Mouse (Mus musculus) erythroblast, embryonic 14.5 days (primary cell): ENCODE results near the gene Magoh. TPM values are rescaled to one million over a fixed set of nuclear protein-coding genes. Genes with fewer than 3 reads are reported as not detected.

ENCODE experiments used
- H3K27me3 ChIP-seq: 2 replicates; pipeline ENCODE4 v1.6.1; 2012; ENCODE audit warnings: inconsistent platforms; ENCODE audit not compliant: control insufficient read depth
- H3K36me3 ChIP-seq: 2 replicates; pipeline ENCODE4 v1.6.1; 2012; ENCODE audit warnings: mild to moderate bottlenecking, inconsistent platforms; ENCODE audit not compliant: control insufficient read depth
- H3K4me1 ChIP-seq: 2 replicates; pipeline ENCODE4 v1.6.1; 2012; ENCODE audit warnings: inconsistent platforms; ENCODE audit not compliant: control insufficient read depth
- H3K4me3 ChIP-seq: replicated peaks from 2 replicates; pipeline ENCODE3; 2012; ENCODE audit warnings: moderate library complexity, mild to moderate bottlenecking, inconsistent platforms
- H3K9me3 ChIP-seq: 2 replicates; pipeline ENCODE4 v1.6.1; 2012; ENCODE audit warnings: low read length, inconsistent platforms, mixed read lengths; ENCODE audit not compliant: control insufficient read depth
- GATA1 ChIP-seq: IDR thresholded peaks from 2 replicates; pipeline ENCODE4 v1.6.1; 2012; ENCODE audit warnings: low read length, inconsistent platforms, mixed read lengths
- TAL1 ChIP-seq: IDR thresholded peaks from 3 replicates; pipeline ENCODE4 v1.6.1; 2012; ENCODE audit warnings: low read length, inconsistent platforms, mixed read lengths
- polyA plus RNA-seq: library from polyadenylated mRNA; stranded (reverse); fragments of >175 nt; gene quantifications from 2 replicates; pipeline ENCODE4 v1.2.3, GENCODE M21; 2012

The Magoh gene
- polyA plus RNA-seq, 1 experiment = 0.84 TPM

GRCm38 (mm10) chr4:107906561-107906960 is 27.0 kb downstream of the Magoh start:
- Histone ChIP-seq H3K36me3 (peaks cover 81% of the 10 kb centered on the region), H3K4me1 (peaks cover 5% of the 10 kb centered on the region), H3K27me3 (no peaks in the 10 kb centered on the region), H3K4me3 (no peak overlapping the region), H3K9me3 (no peaks in the 10 kb centered on the region)
- no peak for TF ChIP-seq GATA1
- no peak for TF ChIP-seq TAL1

DNA sequence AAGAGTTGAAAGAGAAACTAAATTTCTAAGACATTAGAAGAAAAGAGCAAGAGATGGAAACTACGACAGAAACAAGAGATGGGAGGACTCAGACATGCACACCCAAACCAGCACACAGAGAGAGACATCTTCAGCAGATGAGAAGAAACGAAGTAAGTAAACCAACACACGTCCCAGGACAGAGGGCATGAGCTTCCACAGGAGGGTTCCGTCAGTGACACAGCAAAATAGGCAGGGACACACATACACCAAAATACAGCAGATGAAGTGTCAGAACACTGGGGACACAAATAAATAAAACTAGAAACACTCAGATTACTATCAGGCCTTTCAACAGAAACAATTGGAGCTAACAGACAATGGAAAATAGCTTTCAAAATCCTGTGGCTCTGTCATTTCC is 30.5 kb downstream of the Magoh start:
- Histone ChIP-seq H3K4me3 (no peak overlapping the region), H3K4me1 (no peaks in the 10 kb centered on the region), H3K27me3 (no peaks in the 10 kb centered on the region), H3K36me3 (peaks cover 79% of the 10 kb centered on the region), H3K9me3 (no peaks in the 10 kb centered on the region)
- no peak for TF ChIP-seq TAL1
- TF ChIP-seq GATA1 = no peak

- peaks cover 15% of the 10 kb centered on the region for H3K36me3 ChIP-seq
- no peaks in the 10 kb centered on the region for H3K9me3 ChIP-seq
- H3K4me3 ChIP-seq = no peak overlapping the region
- H3K27me3 ChIP-seq = no peaks in the 10 kb centered on the region
- TF ChIP-seq GATA1 = no peak
- TF ChIP-seq TAL1 = no peak
- peaks cover 44% of the 10 kb centered on the region for H3K4me1 ChIP-seq
Measured at GRCm38 (mm10) chr4:107920336-107920735, 40.8 kb downstream of the Magoh start.

- Histone ChIP-seq H3K4me3 (peak overlapping the region; percentile 82), H3K4me1 (peaks cover 44% of the 10 kb centered on the region), H3K36me3 (peaks cover 15% of the 10 kb centered on the region), H3K9me3 (no peaks in the 10 kb centered on the region), H3K27me3 (no peaks in the 10 kb centered on the region)
- no peak for TF ChIP-seq GATA1
- no peak for TF ChIP-seq TAL1
Measured at GRCm38 (mm10) chr4:107921152-107921695, 41.7 kb downstream of the Magoh start.

DNA sequence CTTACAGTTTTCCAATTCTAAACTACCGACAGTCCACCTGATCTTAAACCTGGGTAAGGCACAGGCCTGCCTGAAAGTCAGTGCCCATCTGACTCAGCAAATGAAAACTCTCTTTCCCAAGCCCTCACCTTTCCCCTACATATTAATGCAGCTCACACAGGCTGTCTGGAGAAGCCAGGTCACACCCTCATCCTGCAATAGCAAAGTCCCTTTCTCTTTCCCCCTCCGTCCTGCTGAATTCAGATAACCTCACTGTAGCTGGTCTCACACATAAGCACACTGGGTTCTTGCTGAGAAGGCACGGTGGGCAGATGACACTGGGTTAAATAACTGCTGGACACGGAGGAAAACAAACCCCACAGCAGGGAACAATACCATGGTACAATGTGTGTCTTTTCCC is 42.4 kb downstream of the Magoh start:
- H3K27me3 ChIP-seq = no peaks in the 10 kb centered on the region
- peaks cover 44% of the 10 kb centered on the region for H3K4me1 ChIP-seq
- TF ChIP-seq TAL1 (no peak), GATA1 (no peak)
- peaks cover 15% of the 10 kb centered on the region for H3K36me3 ChIP-seq
- H3K4me3 ChIP-seq = peak overlapping the region; percentile 82
- no peaks in the 10 kb centered on the region for H3K9me3 ChIP-seq

DNA sequence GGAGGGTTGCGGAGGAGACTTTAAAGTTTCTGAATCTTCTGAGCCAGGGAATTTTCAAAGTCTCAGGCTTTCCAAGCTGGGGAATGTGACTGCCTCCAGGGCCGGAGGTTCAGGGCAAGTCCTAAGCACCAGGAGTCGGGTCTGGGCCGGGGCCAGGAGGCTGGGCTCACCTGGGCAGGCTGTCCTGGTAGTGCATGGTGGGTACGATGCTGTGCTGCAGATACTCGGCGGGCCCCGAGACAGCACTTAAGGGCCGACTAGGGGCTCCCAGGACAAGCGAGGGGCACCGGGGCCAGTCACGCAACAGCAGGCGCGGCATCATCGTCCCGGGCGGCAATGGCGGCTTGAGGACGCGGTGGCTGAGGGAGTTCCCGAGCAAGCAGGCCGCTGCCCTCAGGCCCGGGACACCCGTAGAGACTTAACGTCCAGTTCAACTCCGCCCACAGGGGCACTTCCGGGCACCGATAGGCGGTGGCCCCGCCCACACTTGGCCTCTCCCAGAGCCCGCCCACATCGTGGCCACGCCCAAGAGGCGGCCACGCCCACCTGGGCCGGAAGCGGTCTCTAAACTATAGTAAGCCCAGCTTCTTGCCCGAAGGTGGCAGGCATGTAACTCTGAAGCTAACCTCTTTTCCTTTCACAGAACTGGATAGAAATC is 43.7 kb downstream of the Magoh start, which contains the start of gene Cpt2:
Gene Cpt2 (minus strand): TSS at position 466 of the 658 bp plus-strand sequence.
- peaks cover 12% of the 10 kb centered on the region for H3K36me3 ChIP-seq
- TF ChIP-seq GATA1 (no peak), TAL1 (no peak)
- H3K4me3 ChIP-seq = peak within 1 kb of the TSS; percentile 82
- no peaks in the 10 kb centered on the region for H3K27me3 ChIP-seq
- peaks cover 53% of the 10 kb centered on the region for H3K4me1 ChIP-seq
- no peaks in the 10 kb centered on the region for H3K9me3 ChIP-seq

DNA sequence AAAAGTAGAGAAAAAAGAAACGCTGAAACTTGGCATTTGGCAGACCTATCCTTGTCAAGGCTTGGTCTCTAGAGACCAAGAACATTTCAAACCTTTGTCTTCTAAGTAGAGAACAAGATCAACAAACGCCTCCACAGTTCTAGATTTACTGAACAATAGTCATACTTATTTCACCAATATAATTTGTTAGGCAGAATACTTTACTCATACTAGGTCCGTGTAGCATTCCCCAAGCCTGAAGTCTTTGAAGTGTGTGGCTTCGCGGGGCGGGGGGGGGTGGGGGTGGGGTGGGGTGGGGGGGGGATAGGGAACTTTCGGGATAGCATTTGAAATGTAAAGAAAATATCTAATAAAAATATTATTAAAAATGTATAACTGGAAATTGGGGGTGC is 44.2 kb downstream of the Magoh start:
- H3K9me3 ChIP-seq = no peaks in the 10 kb centered on the region
- peaks cover 58% of the 10 kb centered on the region for H3K4me1 ChIP-seq
- peaks cover 11% of the 10 kb centered on the region for H3K36me3 ChIP-seq
- TF ChIP-seq TAL1 = no peak
- TF ChIP-seq GATA1 = no peak
- no peaks in the 10 kb centered on the region for H3K27me3 ChIP-seq
- H3K4me3 ChIP-seq = peak overlapping the region; percentile 82

DNA sequence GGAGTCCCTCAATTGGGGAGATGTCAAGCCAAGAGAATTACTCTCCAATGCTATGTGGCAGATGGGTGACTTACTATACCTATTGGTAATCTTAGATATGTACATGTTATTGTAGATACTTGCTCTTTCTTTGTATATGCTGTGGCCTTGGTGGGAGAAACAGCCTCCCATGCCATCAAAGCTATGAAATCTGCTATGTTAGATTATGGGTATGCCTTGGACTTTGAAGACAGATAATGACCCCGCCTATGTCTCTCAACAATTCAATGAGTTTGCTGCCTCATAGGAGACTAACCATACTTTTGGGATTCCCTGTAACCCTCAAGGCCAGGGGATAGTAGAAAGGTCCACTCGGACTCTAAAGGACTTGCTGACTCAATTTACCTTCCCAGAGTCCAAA is 48.7 kb downstream of the Magoh start:
- Histone ChIP-seq H3K4me1 (peaks cover 29% of the 10 kb centered on the region), H3K27me3 (no peaks in the 10 kb centered on the region), H3K36me3 (no peaks in the 10 kb centered on the region), H3K9me3 (no peaks in the 10 kb centered on the region), H3K4me3 (no peak overlapping the region)
- TF ChIP-seq GATA1 (no peak), TAL1 (no peak)

- TF ChIP-seq TAL1 (no peak), GATA1 (no peak)
- H3K4me1 ChIP-seq = peaks cover 29% of the 10 kb centered on the region
- no peaks in the 10 kb centered on the region for H3K27me3 ChIP-seq
- no peaks in the 10 kb centered on the region for H3K36me3 ChIP-seq
- no peak overlapping the region for H3K4me3 ChIP-seq
- no peaks in the 10 kb centered on the region for H3K9me3 ChIP-seq
Measured at GRCm38 (mm10) chr4:107928726-107929125, 49.2 kb downstream of the Magoh start.
